Mouse (Mus musculus) CH12.LX (cell line): ENCODE data around the gene Clint1. TPM values are rescaled to one million over a fixed set of nuclear protein-coding genes. Genes with fewer than 3 reads are reported as not detected.

Experiments used
- DNase-seq: peaks from one replicate; pipeline ENCODE4 v3.0.0-alpha.2; 2013; ENCODE audit errors: extremely low read depth
- H3K27ac ChIP-seq: 2 replicates; pipeline ENCODE4 v1.5.1; 2012; ENCODE audit warnings: low read depth, mild to moderate bottlenecking, control low read depth, moderate library complexity; ENCODE audit not compliant: insufficient read depth
- H3K27me3 ChIP-seq: replicated peaks from 2 replicates; pipeline ENCODE3; 2012; ENCODE audit warnings: inconsistent platforms
- H3K36me3 ChIP-seq, 2 experiments: replicated peaks in 1 of 2; 2 replicates each; pipeline versions ENCODE3 to v1.6.1; 2012; ENCODE audit warnings: inconsistent platforms in 1 of 2, low read length in 1 of 2, mild to moderate bottlenecking in 1 of 2, mixed read lengths in 1 of 2, moderate library complexity in 1 of 2; ENCODE audit not compliant: control insufficient read depth in 1 of 2, insufficient read depth in 1 of 2
- H3K4me1 ChIP-seq, 2 experiments: 2 replicates each; pipeline ENCODE4 v1.6.1; 2012; ENCODE audit warnings: inconsistent platforms in 1 of 2, moderate library complexity in 1 of 2; ENCODE audit not compliant: insufficient read depth in 2 of 2, control insufficient read depth in 1 of 2
- H3K4me2 ChIP-seq: 2 replicates; pipeline ENCODE4 v1.6.1; 2012; ENCODE audit warnings: low read depth, mild to moderate bottlenecking, control low read depth; ENCODE audit not compliant: poor library complexity, insufficient read depth, severe bottlenecking
- H3K4me3 ChIP-seq, 3 experiments: fragments of 150-350 bp in 1 of 3; sonication (generic) in 1 of 3; replicated peaks in 1 of 3; 2 replicates each; pipeline versions ENCODE3 to v1.5.1; 2011 to 2012; ENCODE audit warnings: low read depth in 2 of 3, low read length in 2 of 3, mild to moderate bottlenecking in 2 of 3, moderate library complexity in 2 of 3, control low read depth in 1 of 3, improper control_type of control experiment in 1 of 3, inconsistent platforms in 1 of 3, mixed read lengths in 1 of 3; ENCODE audit not compliant: poor library complexity in 1 of 3
- H3K79me2 ChIP-seq: replicated peaks from 2 replicates; pipeline ENCODE4 v1.6.1; 2012; ENCODE audit warnings: mild to moderate bottlenecking, moderate library complexity; ENCODE audit not compliant: control insufficient read depth, poor library complexity, insufficient read depth, severe bottlenecking; ENCODE audit errors: extremely low read depth
- H3K9ac ChIP-seq: 2 replicates; pipeline ENCODE4 v1.6.1; 2012; ENCODE audit warnings: low read depth, mild to moderate bottlenecking, control low read depth, moderate library complexity; ENCODE audit not compliant: insufficient read depth
- H3K9me3 ChIP-seq: replicated peaks from 2 replicates; pipeline ENCODE3; 2012; ENCODE audit warnings: low read length, inconsistent platforms, mixed read lengths
- BHLHE40 ChIP-seq: IDR thresholded peaks from 2 replicates; pipeline ENCODE4 v1.6.1; 2011; ENCODE audit warnings: mild to moderate bottlenecking, low read depth, low read length, improper control_type of control experiment
- CHD1 ChIP-seq: IDR thresholded peaks from 2 replicates; pipeline ENCODE4 v1.6.1; 2012; ENCODE audit warnings: low read depth, low read length, improper control_type of control experiment, inconsistent platforms
- CHD2 ChIP-seq: IDR thresholded peaks from 2 replicates; pipeline ENCODE4 v1.6.1; 2011; ENCODE audit warnings: low read length, improper control_type of control experiment
- CTCF ChIP-seq, 2 experiments: IDR thresholded peaks in 1 of 2; conservative IDR thresholded peaks in 1 of 2; 2 replicates each; pipeline ENCODE4 v1.5.1; 2011 to 2012; ENCODE audit warnings: low read depth in 2 of 2, low read length in 2 of 2, improper control_type of control experiment in 1 of 2, inconsistent platforms in 1 of 2, mild to moderate bottlenecking in 1 of 2, moderate library complexity in 1 of 2
- E2F4 ChIP-seq: IDR thresholded peaks from 2 replicates; pipeline ENCODE4 v1.6.1; 2011; ENCODE audit warnings: low read depth, low read length, improper control_type of control experiment; ENCODE audit not compliant: insufficient replicate concordance
- EP300 ChIP-seq: IDR thresholded peaks from 2 replicates; pipeline ENCODE4 v1.6.1; 2011; ENCODE audit warnings: low read length, improper control_type of control experiment
- ETS1 ChIP-seq: conservative IDR thresholded peaks from 2 replicates; pipeline ENCODE4 v1.6.1; 2012; ENCODE audit warnings: low read depth, mild to moderate bottlenecking, inconsistent platforms, low read length, improper control_type of control experiment, moderate library complexity
- HCFC1 ChIP-seq: IDR thresholded peaks from 2 replicates; pipeline ENCODE4 v1.6.1; 2012; ENCODE audit warnings: low read depth, mild to moderate bottlenecking, inconsistent platforms, low read length, improper control_type of control experiment
- IRF4 ChIP-seq: IDR thresholded peaks from 2 replicates; pipeline ENCODE4 v1.6.1; 2014; ENCODE audit warnings: low read depth, mild to moderate bottlenecking, inconsistent platforms, low read length, improper control_type of control experiment
- JUN ChIP-seq: IDR thresholded peaks from 2 replicates; pipeline ENCODE4 v1.6.1; 2011; ENCODE audit warnings: low read depth, mild to moderate bottlenecking, low read length, improper control_type of control experiment, moderate library complexity; ENCODE audit not compliant: insufficient read depth
- JUND ChIP-seq: conservative IDR thresholded peaks from 2 replicates; pipeline ENCODE4 v1.6.1; 2011; ENCODE audit warnings: low read depth, low read length, improper control_type of control experiment
- KAT2A ChIP-seq: IDR thresholded peaks from 2 replicates; pipeline ENCODE4 v1.6.1; 2012; ENCODE audit warnings: low read length, improper control_type of control experiment, inconsistent platforms; ENCODE audit not compliant: insufficient replicate concordance
- MAFK ChIP-seq: IDR thresholded peaks from 2 replicates; pipeline ENCODE4 v1.6.1; 2011; ENCODE audit warnings: low read length, improper control_type of control experiment; ENCODE audit not compliant: insufficient replicate concordance
- MAZ ChIP-seq: IDR thresholded peaks from 2 replicates; pipeline ENCODE4 v1.6.1; 2012; ENCODE audit warnings: low read depth, mild to moderate bottlenecking, inconsistent platforms, low read length, improper control_type of control experiment, moderate library complexity
- MEF2A ChIP-seq: IDR thresholded peaks from 2 replicates; pipeline ENCODE4 v1.6.1; 2014; ENCODE audit warnings: low read depth, mild to moderate bottlenecking, inconsistent platforms, low read length, improper control_type of control experiment, borderline replicate concordance
- MXI1 ChIP-seq: IDR thresholded peaks from 2 replicates; pipeline ENCODE4 v1.6.1; 2011; ENCODE audit warnings: mild to moderate bottlenecking, low read depth, low read length, improper control_type of control experiment
- MYC ChIP-seq: IDR thresholded peaks from 2 replicates; pipeline ENCODE4 v1.6.1; 2011; ENCODE audit warnings: low read depth, mild to moderate bottlenecking, improper control_type of control experiment, low read length
- PAX5 ChIP-seq: IDR thresholded peaks from 2 replicates; pipeline ENCODE4 v1.6.1; 2012; ENCODE audit warnings: low read length, inconsistent platforms, mixed read lengths
- POLR2A ChIP-seq: IDR thresholded peaks from 2 replicates; pipeline ENCODE4 v1.6.1; 2011; ENCODE audit warnings: low read depth, mild to moderate bottlenecking, improper control_type of control experiment, low read length
- POLR2AphosphoS2 ChIP-seq: IDR thresholded peaks from 2 replicates; pipeline ENCODE4 v1.6.1; 2011; ENCODE audit warnings: low read depth, low read length, improper control_type of control experiment
- SIN3A ChIP-seq: IDR thresholded peaks from 2 replicates; pipeline ENCODE4 v1.6.1; 2012; ENCODE audit warnings: low read length, improper control_type of control experiment, inconsistent platforms
- SMC3 ChIP-seq: IDR thresholded peaks from 2 replicates; pipeline ENCODE4 v1.6.1; 2011; ENCODE audit warnings: low read depth, low read length, improper control_type of control experiment
- TBP ChIP-seq: conservative IDR thresholded peaks from 2 replicates; pipeline ENCODE4 v1.6.1; 2011; ENCODE audit warnings: low read depth, low read length, improper control_type of control experiment
- TCF12 ChIP-seq: IDR thresholded peaks from 2 replicates; pipeline ENCODE4 v1.6.1; 2014; ENCODE audit warnings: low read depth, mild to moderate bottlenecking, inconsistent platforms, low read length, improper control_type of control experiment
- USF2 ChIP-seq: conservative IDR thresholded peaks from 2 replicates; pipeline ENCODE4 v1.6.1; 2011; ENCODE audit warnings: low read depth, low read length, improper control_type of control experiment
- ZKSCAN1 ChIP-seq: IDR thresholded peaks from 2 replicates; pipeline ENCODE4 v1.6.1; 2012; ENCODE audit warnings: low read depth, inconsistent platforms, low read length, improper control_type of control experiment, borderline replicate concordance
- ZMIZ1 ChIP-seq: IDR thresholded peaks from 2 replicates; pipeline ENCODE4 v1.6.1; 2012; ENCODE audit warnings: low read depth, mild to moderate bottlenecking, inconsistent platforms, low read length, improper control_type of control experiment
- dilution Hi-C: fragments of 300-500 bp; cut with MboI; formaldehyde crosslinking; loops from 2 replicates; pipeline ENCODE4 v1.14.3; 2020; ENCODE audit warnings: low sequenced_read_pairs; ENCODE audit not compliant: extremely low pct_unique_long_range_greater_than_20kb, extremely low pct_ligation_motif_present
- in situ Hi-C: fragments of 300-500 bp; cut with MboI; formaldehyde crosslinking; loops from 3 replicates; pipeline ENCODE4 v1.14.3; 2019; ENCODE audit warnings: low sequenced_read_pairs, low pct_ligation_motif_present, low pct_unique_long_range_greater_than_20kb, mixed read lengths
- polyA plus RNA-seq: library from polyadenylated mRNA; unstranded; fragments of >175 nt; gene quantifications from 2 replicates; pipeline ENCODE4 v1.2.1, GENCODE M21; 2012; ENCODE audit warnings: low read depth; ENCODE audit not compliant: insufficient read length
- total RNA-seq, 2 experiments: library from RNA; depleted of rRNA; stranded (reverse); fragments of 300-350 nt in 1 of 2; fragments of >200 nt in 1 of 2; gene quantifications; 2 replicates each; pipeline ENCODE4 v1.2.3; 2012 to 2014

Clint1 gene
- total and polyA plus RNA-seq, 3 experiments: 54.1 to 137 (median 98.5) TPM

GRCm38 (mm10) chr11:45881026-45881682 lies 29.3 kb downstream of the Clint1 start (continued):
- TF ChIP-seq E2F4 (no peak), POLR2AphosphoS2 (no peak), HCFC1 (no peak), PAX5 (no peak), TCF12 (no peak)

- peaks cover 7% of the 10 kb centered on the region for H3K79me2 ChIP-seq
- dilution Hi-C loops: no loop called here
- no peak overlapping the region for H3K27ac ChIP-seq
- TF ChIP-seq CTCF (conservative IDR thresholded peaks at IDR 0.05 in 1 of 2, IDR thresholded peaks at IDR 0.05 in 1 of 2; ENCODE audit: low read depth in 2 of 2, low read length in 2 of 2) (no peak), ETS1 (no peak), BHLHE40 (no peak)
- H3K9me3 ChIP-seq: no peaks in the 10 kb centered on the region
- H3K36me3 ChIP-seq: peaks cover 19 to 64% of the 10 kb centered on the region in 2 experiments
- no peak for DNase-seq
- H3K4me2 ChIP-seq: no peak overlapping the region
- no peak overlapping the region for H3K4me3 ChIP-seq
- no peak overlapping the region for H3K9ac ChIP-seq
- H3K4me1 ChIP-seq: peaks cover 5 to 30% of the 10 kb centered on the region in 2 experiments
- H3K27me3 ChIP-seq: no peaks in the 10 kb centered on the region
- in situ Hi-C loops: loop anchor here (10.0 to 25.0 kb wide), 3 partner anchors 77 to 1294 kb away; no protein-coding TSS in a partner anchor
Measured at GRCm38 (mm10) chr11:45881683-45882068, 29.8 kb downstream of the Clint1 start.

- peak; percentile 87 for DNase-seq
- Histone ChIP-seq H3K4me3 (no peak overlapping the region), H3K36me3 (peaks cover 27 to 70% of the 10 kb centered on the region in 2 experiments), H3K9ac (no peak overlapping the region; the same call in 1 of the 2 replicates), H3K27me3 (no peaks in the 10 kb centered on the region), H3K4me2 (peak overlapping the region; percentile 85), H3K4me1 (peaks cover 5 to 29% of the 10 kb centered on the region in 2 experiments), H3K27ac (0 out of 2 replicates have a peak overlapping the region, but pooled peaks have one; percentile 18), H3K79me2 (peaks cover 7% of the 10 kb centered on the region), H3K9me3 (no peaks in the 10 kb centered on the region)
- dilution Hi-C loops (no loop called here), in situ Hi-C loops (loop anchor here (10.0 to 25.0 kb wide), 3 partner anchors 79 to 1296 kb away; no protein-coding TSS in a partner anchor)
- TF ChIP-seq MXI1: peak; percentile 55; the same call in 1 of the 2 replicates
- TF ChIP-seq CHD2: no peak
- peak; percentile 47; the same call in 1 of the 2 replicates for TF ChIP-seq KAT2A
- TF ChIP-seq ZKSCAN1: no peak
- TF ChIP-seq CHD1: 0 out of 2 replicates have a peak, but pooled peaks have one; percentile 61
- TF ChIP-seq JUND: peak; percentile 63; the same call in 1 of the 2 replicates
- TF ChIP-seq MAFK: peak; percentile 60; the same call in 1 of the 2 replicates
- TF ChIP-seq JUN: peak; percentile 54; the same call in 1 of the 2 replicates
- TF ChIP-seq IRF4: peak; percentile 82
- no peak for TF ChIP-seq POLR2AphosphoS2
- TF ChIP-seq MEF2A: no peak
- peak; percentile 81 for TF ChIP-seq EP300
- 0 out of 2 replicates have a peak, but pooled peaks have one; percentile 41 for TF ChIP-seq MYC
- TF ChIP-seq MAZ: no peak
- TF ChIP-seq USF2: 0 out of 2 replicates have a peak, but pooled peaks have one; percentile 12
- TF ChIP-seq TCF12: no peak
- no peak for TF ChIP-seq ZMIZ1
- TF ChIP-seq ETS1: peak; percentile 73
- no peak for TF ChIP-seq CTCF (conservative IDR thresholded peaks at IDR 0.05 in 1 of 2, IDR thresholded peaks at IDR 0.05 in 1 of 2; ENCODE audit: low read depth in 2 of 2, low read length in 2 of 2)
- TF ChIP-seq TBP: no peak
- peak; percentile 90 for TF ChIP-seq BHLHE40
- no peak for TF ChIP-seq POLR2A
- TF ChIP-seq SMC3: no peak
- 0 out of 2 replicates have a peak, but pooled peaks have one; percentile 32 for TF ChIP-seq SIN3A
Measured at GRCm38 (mm10) chr11:45883270-45883931, 31.6 kb downstream of the Clint1 start.
